Mouse (Mus musculus) midbrain, embryonic 13.5 days (tissue): ENCODE measurements around the gene Vwa2. TPM values are rescaled to one million over a fixed set of nuclear protein-coding genes. Genes with fewer than 3 reads are reported as not detected.

Experiments
- ATAC-seq: fragments of 200-750 bp; cut with Nextera tagmentation; 2 replicates; pipeline ENCODE4 v1.8.0; 2017; ENCODE audit warnings: mild to moderate bottlenecking, moderate TSS enrichment, moderate library complexity
- H3K27ac ChIP-seq: fragments of 300-500 bp; sonication (generic); 2 replicates; pipeline ENCODE4 v1.5.1; 2015; ENCODE audit warnings: inconsistent platforms, mild to moderate bottlenecking, moderate library complexity
- H3K27me3 ChIP-seq: fragments of 300-500 bp; sonication (generic); 2 replicates; pipeline ENCODE4 v1.6.1; 2015; ENCODE audit warnings: mild to moderate bottlenecking, inconsistent platforms
- H3K36me3 ChIP-seq: fragments of 300-500 bp; sonication (generic); 2 replicates; pipeline ENCODE4 v1.6.1; 2015; ENCODE audit warnings: mild to moderate bottlenecking, inconsistent platforms
- H3K4me1 ChIP-seq: fragments of 300-500 bp; sonication (generic); replicated peaks from 2 replicates; pipeline ENCODE4 v1.6.1; 2015; ENCODE audit warnings: inconsistent platforms
- H3K4me2 ChIP-seq: fragments of 300-500 bp; sonication (generic); replicated peaks from 2 replicates; pipeline ENCODE4 v1.6.1; 2015; ENCODE audit warnings: moderate library complexity, mild to moderate bottlenecking, inconsistent platforms
- H3K4me3 ChIP-seq: fragments of 300-500 bp; sonication (generic); replicated peaks from 2 replicates; pipeline ENCODE4 v1.5.1; 2015; ENCODE audit warnings: mild to moderate bottlenecking, inconsistent platforms
- H3K9ac ChIP-seq: fragments of 300-500 bp; sonication (generic); replicated peaks from 2 replicates; pipeline ENCODE4 v1.6.1; 2015; ENCODE audit warnings: mild to moderate bottlenecking, inconsistent platforms
- H3K9me3 ChIP-seq: fragments of 300-500 bp; sonication (generic); 2 replicates; pipeline ENCODE4 v1.6.1; 2016; ENCODE audit warnings: mild to moderate bottlenecking, inconsistent platforms
- WGBS: fragments of 180-500 bp; shearing (Covaris S2); methylation state at CpG from one replicate; pipeline ENCODE4 v1.1.7; 2015; 5-methylcytosine and 5-hydroxymethylcytosine counted together
- polyA plus RNA-seq: library from polyadenylated mRNA; unstranded; fragments of >200 nt; fragmentation: Nextera tagmentation; extraction: Ambion mirVana; gene quantifications from 2 replicates; pipeline ENCODE4 v1.2.1, GENCODE M21; 2015

Vwa2 gene
- polyA plus RNA-seq, 1 experiment from 2014 or later, result 0.36 TPM

DNA sequence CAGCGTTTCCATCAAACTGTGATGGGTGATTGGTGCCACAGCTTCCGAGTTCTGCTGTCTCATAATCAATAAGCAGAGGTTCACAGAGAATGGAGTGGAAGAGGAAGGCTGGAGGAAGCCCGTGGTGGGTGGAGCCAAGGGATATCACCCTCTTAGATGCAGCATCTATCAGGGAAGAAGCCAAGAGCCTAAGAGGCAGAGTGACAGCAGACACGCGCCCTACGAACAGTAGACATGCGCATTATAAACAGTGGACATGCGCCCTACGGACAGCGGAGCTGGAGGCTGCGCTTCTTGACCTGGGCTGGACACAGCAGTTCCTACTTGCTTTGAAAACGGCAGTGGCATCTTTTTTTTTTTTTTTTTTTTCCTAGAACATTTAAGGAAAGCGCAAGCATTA lies 80.8 kb downstream of the Vwa2 start:
- WGBS, result 95% methylated on average over 13 of the region's 13 CpGs
- H3K4me2 ChIP-seq, result no peak overlapping the region

DNA sequence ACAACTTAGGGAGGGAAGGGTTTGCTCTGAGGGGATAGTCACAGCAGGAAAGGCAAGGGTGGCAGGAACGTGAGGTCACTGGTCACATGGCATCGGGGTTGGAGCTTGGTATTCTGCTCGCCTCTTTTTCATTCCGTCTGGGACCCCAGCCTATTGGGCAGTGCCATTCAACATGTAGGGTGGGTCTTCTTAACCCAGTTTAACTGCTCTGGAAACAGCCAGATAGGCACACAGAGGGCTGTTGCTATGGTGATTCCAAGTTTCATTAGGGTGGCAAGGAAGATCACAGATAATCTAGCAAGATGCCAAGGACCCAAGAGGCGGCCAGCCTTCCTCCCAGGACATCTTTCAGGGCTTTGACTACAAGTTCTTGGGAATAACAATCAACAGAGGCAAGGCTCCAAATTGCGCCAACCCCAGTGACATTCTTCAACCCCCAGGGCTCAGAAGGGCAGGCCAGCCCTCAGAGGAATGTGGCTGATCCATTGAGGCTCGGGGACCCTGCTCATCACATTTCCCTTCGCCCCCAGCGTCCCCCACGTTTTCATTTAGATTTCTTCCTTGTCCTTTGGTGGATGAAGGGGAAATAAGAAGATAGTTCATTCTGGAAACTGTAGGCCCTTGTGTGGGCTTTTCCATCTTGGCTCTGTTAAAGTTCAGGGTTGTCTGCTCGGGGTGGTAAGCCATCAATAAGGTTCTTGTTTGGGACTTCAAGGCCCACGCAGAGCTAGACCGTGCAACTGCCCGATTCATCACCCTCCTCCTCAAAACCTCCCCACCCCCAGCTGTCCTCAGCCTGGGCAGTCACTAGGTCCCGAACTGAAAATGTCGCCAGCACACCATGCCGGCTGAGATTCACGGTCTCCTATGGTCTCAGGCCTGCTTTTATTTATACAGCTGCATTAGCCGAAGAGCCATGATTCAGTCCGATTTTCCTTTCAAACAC lies 81.8 kb downstream of the Vwa2 start:
- H3K9ac ChIP-seq, result no peak overlapping the region
- peaks cover 6% of the 10 kb centered on the region for H3K4me1 ChIP-seq
- ATAC-seq, result no peak
- H3K4me3 ChIP-seq, result no peak overlapping the region
- H3K27me3 ChIP-seq, result no peaks in the 10 kb centered on the region
- H3K36me3 ChIP-seq, result no peaks in the 10 kb centered on the region
- H3K4me2 ChIP-seq, result no peak overlapping the region
- no peak overlapping the region for H3K27ac ChIP-seq
- WGBS, result 84% methylated on average over 20 of the region's 20 CpGs
- no peaks in the 10 kb centered on the region for H3K9me3 ChIP-seq

More for the DNA sequence above, 80.8 kb downstream of the Vwa2 start:
- Histone ChIP-seq H3K9me3 (no peaks in the 10 kb centered on the region), H3K4me3 (no peak overlapping the region), H3K9ac (no peak overlapping the region), H3K4me1 (peaks cover 6% of the 10 kb centered on the region), H3K27ac (no peak overlapping the region), H3K36me3 (no peaks in the 10 kb centered on the region), H3K27me3 (no peaks in the 10 kb centered on the region)
- ATAC-seq, result no peak

DNA sequence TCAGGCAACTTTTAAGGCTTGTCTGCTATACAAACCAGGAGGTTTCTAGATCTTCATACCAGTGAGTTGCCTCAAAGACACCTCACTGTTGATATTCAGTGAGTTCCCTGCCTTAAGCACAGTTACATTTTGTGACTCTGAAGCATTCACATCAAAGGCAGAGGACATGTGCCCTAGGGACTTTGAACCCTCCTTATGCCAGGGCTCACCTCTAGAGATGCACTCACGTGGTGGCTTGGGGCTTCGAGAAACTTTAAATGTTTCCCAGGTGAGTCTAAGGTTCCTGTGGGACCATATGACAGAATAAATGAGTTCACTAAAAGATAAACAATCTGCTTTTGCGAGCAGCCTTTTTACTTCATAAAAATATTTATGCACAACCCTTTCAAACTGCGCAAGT lies 84.0 kb downstream of the Vwa2 start:
- Histone ChIP-seq H3K4me2 (no peak overlapping the region), H3K4me3 (no peak overlapping the region), H3K4me1 (peaks cover 6% of the 10 kb centered on the region), H3K9ac (no peak overlapping the region), H3K9me3 (no peaks in the 10 kb centered on the region), H3K27ac (no peak overlapping the region), H3K27me3 (no peaks in the 10 kb centered on the region), H3K36me3 (no peaks in the 10 kb centered on the region)
- ATAC-seq, result no peak
- 87% methylated on average over 4 of the region's 4 CpGs for WGBS

DNA sequence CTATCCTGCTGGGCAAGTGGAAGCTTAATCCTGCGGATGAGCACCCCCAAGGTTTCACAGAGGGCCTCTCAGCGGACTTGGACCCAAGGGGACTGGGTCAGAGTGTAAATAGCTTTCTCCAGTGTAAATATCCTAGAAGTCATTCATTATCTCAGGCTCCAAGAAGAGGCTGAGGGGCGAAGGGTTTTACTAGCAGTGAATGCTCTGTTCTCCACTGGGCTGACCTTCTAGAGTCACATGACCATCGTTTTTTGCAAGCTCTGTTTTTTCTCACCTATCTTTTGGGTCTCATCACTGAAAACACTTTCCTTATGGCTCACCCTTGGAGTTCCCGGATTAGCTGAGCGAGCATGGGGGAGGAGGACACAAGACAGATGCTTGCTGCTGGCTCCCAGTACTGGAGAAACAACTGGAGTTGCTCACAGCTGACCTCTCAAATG lies 84.6 kb downstream of the Vwa2 start:
- H3K27ac ChIP-seq, result no peak overlapping the region
- no peaks in the 10 kb centered on the region for H3K36me3 ChIP-seq
- no peaks in the 10 kb centered on the region for H3K27me3 ChIP-seq
- 63% methylated on average over 6 of the region's 6 CpGs for WGBS
- no peak overlapping the region for H3K4me3 ChIP-seq
- no peak overlapping the region for H3K4me2 ChIP-seq
- ATAC-seq, result no peak
- H3K4me1 ChIP-seq, result peaks cover 6% of the 10 kb centered on the region
- H3K9me3 ChIP-seq, result no peaks in the 10 kb centered on the region
- no peak overlapping the region for H3K9ac ChIP-seq

DNA sequence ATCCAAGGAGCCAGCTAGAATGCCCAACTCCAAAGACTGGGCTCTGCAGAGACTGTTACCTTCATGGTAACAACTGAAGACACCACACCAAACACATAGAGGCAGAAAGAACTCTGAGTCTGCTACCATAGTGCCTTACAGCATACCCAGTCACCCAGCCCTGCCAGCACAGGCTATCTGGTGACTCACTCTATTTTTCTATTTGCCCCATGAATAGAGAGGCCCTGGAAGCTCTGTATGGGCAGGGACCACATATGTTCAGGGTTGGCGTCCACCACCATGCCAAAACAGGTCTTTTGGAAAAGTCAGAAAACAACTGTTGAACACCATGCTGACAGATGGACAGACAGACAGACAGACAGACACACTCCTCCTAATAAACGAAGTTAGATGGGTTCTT lies 85.0 kb downstream of the Vwa2 start:
- Histone ChIP-seq H3K9ac (no peak overlapping the region), H3K9me3 (no peaks in the 10 kb centered on the region), H3K27me3 (no peaks in the 10 kb centered on the region), H3K4me3 (no peak overlapping the region), H3K4me1 (peaks cover 6% of the 10 kb centered on the region), H3K27ac (no peak overlapping the region), H3K36me3 (no peaks in the 10 kb centered on the region), H3K4me2 (no peak overlapping the region)
- no peak for ATAC-seq
- 86% methylated on average over 2 of the region's 2 CpGs for WGBS

DNA sequence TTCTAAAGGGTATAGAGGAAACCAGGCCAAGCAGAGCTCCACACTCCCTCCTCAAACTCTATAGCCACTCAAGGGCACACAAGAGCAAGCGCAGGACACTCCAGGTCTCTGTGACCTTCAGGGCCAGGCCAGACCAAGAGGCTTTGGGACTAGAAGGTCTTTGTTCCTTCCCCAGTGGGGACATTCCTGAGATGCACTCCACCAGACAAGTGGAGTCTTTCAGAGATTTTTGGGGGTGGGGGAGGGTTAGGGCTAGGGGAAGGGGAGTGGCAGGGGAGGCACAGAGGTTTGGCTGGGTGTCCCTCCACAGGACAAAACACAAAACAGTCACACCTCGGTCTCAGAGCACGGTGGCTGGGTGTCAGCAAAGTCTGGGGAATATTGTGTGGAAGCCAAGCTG lies 85.6 kb downstream of the Vwa2 start:
- Histone ChIP-seq H3K27ac (no peak overlapping the region), H3K27me3 (no peaks in the 10 kb centered on the region), H3K36me3 (no peaks in the 10 kb centered on the region), H3K9ac (no peak overlapping the region), H3K9me3 (no peaks in the 10 kb centered on the region), H3K4me1 (peaks cover 6% of the 10 kb centered on the region), H3K4me3 (no peak overlapping the region), H3K4me2 (no peak overlapping the region)
- no peak for ATAC-seq
- WGBS, result 78% methylated on average over 3 of the region's 3 CpGs

Other genes with a start within 250 kb of the Vwa2 start
- gene Adrb1, start 152.1 kb upstream of the Vwa2 start, polyA plus RNA-seq, result 0.32 and 0.59 TPM in 2 replicates
- gene Ccdc186, start 52.1 kb upstream of the Vwa2 start, polyA plus RNA-seq, result 28.8 and 29.1 TPM in 2 replicates
- 0.42 and 0.62 TPM in 2 replicates for gene Tdrd1, start 48.0 kb upstream of the Vwa2 start, polyA plus RNA-seq
- gene Afap1l2, start 134.0 kb downstream of the Vwa2 start, polyA plus RNA-seq, result 5.5 TPM in 2 replicates